Mouse (Mus musculus): ENCODE measurements around the gene Gm27021. TPM values are rescaled to one million over a fixed set of nuclear protein-coding genes. Genes with fewer than 3 reads are reported as not detected.
A peak's percentile ranks its signal among the peaks of the same experiment; 100 is the strongest.

The Gm27021 gene
- polyA plus RNA-seq, 1 experiment from 2014 or later = 2.0 TPM

GRCm38 (mm10) chr8:120642031-120642662 is 25.7 kb downstream of the Gm27021 start:
- no peaks in the 10 kb centered on the region for H3K27me3 ChIP-seq (ENCODE audit: control insufficient read depth, insufficient read depth, low read length)
- H3K4me3 ChIP-seq (ENCODE audit: low read depth, low read length) = no peak overlapping the region
- no peak overlapping the region for H3K27ac ChIP-seq (ENCODE audit: low read depth, low read length)
- H3K4me2 ChIP-seq = no peak overlapping the region
- WGBS (ENCODE audit: insufficient replicate concordance) = 73% methylated on average over 10 of the region's 10 CpGs
- no peaks in the 10 kb centered on the region for H3K36me3 ChIP-seq (ENCODE audit: control insufficient read depth, insufficient read depth, low read length)
- peaks cover 3% of the 10 kb centered on the region; the same call in 1 of the 2 replicates for H3K4me1 ChIP-seq (ENCODE audit: control insufficient read depth, insufficient read depth, low read length)
- no peak for ATAC-seq (replicated peaks; ENCODE audit: insufficient number of reproducible peaks, low FRiP score, low TSS enrichment)
- H3K9ac ChIP-seq (ENCODE audit: low read depth, low read length) = no peak overlapping the region
- H3K9me3 ChIP-seq (replicated peaks; ENCODE audit: control insufficient read depth, low read length) = no peaks in the 10 kb centered on the region

GRCm38 (mm10) chr8:120641245-120641644 is 26.6 kb downstream of the Gm27021 start:
- no peak for ATAC-seq (replicated peaks; ENCODE audit: insufficient number of reproducible peaks, low FRiP score, low TSS enrichment)
- no peaks in the 10 kb centered on the region for H3K9me3 ChIP-seq (replicated peaks; ENCODE audit: control insufficient read depth, low read length)
- no peaks in the 10 kb centered on the region for H3K36me3 ChIP-seq (ENCODE audit: control insufficient read depth, insufficient read depth, low read length)
- no peak overlapping the region for H3K9ac ChIP-seq (ENCODE audit: low read depth, low read length)
- no peak overlapping the region for H3K4me3 ChIP-seq (ENCODE audit: low read depth, low read length)
- no peak overlapping the region; the same call in 1 of the 2 replicates for H3K4me2 ChIP-seq
- peaks cover 3% of the 10 kb centered on the region; the same call in 1 of the 2 replicates for H3K4me1 ChIP-seq (ENCODE audit: control insufficient read depth, insufficient read depth, low read length)
- 22% methylated on average over 8 of the region's 8 CpGs for WGBS (ENCODE audit: insufficient replicate concordance)
- H3K27me3 ChIP-seq (ENCODE audit: control insufficient read depth, insufficient read depth, low read length) = no peaks in the 10 kb centered on the region
- no peak overlapping the region for H3K27ac ChIP-seq (ENCODE audit: low read depth, low read length)

GRCm38 (mm10) chr8:120634329-120634839 is 33.5 kb downstream of the Gm27021 start:
- 0 out of 2 replicates have a peak, but pooled peaks cover 2% of the 10 kb centered on the region for H3K9me3 ChIP-seq (replicated peaks; ENCODE audit: control insufficient read depth, low read length)
- WGBS (ENCODE audit: insufficient replicate concordance) = 1% methylated on average over 40 of the region's 42 CpGs
- H3K9ac ChIP-seq (ENCODE audit: low read depth, low read length) = peak overlapping the region; percentile 65
- H3K4me2 ChIP-seq = peak overlapping the region; percentile 95
- peak; percentile 36; the same call in 1 of the 2 replicates for ATAC-seq (replicated peaks; ENCODE audit: insufficient number of reproducible peaks, low FRiP score, low TSS enrichment)
- no peaks in the 10 kb centered on the region for H3K36me3 ChIP-seq (ENCODE audit: control insufficient read depth, insufficient read depth, low read length)
- no peak overlapping the region for H3K27ac ChIP-seq (ENCODE audit: low read depth, low read length)
- peak overlapping the region; percentile 67 for H3K4me3 ChIP-seq (ENCODE audit: low read depth, low read length)
- peaks cover 15% of the 10 kb centered on the region for H3K27me3 ChIP-seq (ENCODE audit: control insufficient read depth, insufficient read depth, low read length)
- H3K4me1 ChIP-seq (ENCODE audit: control insufficient read depth, insufficient read depth, low read length) = peaks cover 15% of the 10 kb centered on the region

- Histone ChIP-seq H3K4me3 (ENCODE audit: low read depth, low read length) (peak overlapping the region; percentile 67), H3K27ac (ENCODE audit: low read depth, low read length) (no peak overlapping the region), H3K36me3 (ENCODE audit: control insufficient read depth, insufficient read depth, low read length) (no peaks in the 10 kb centered on the region), H3K4me2 (peak overlapping the region; percentile 95), H3K9ac (ENCODE audit: low read depth, low read length) (peak overlapping the region; percentile 65), H3K9me3 (replicated peaks; ENCODE audit: control insufficient read depth, low read length) (0 out of 2 replicates have a peak, but pooled peaks cover 2% of the 10 kb centered on the region), H3K4me1 (ENCODE audit: control insufficient read depth, insufficient read depth, low read length) (peaks cover 15% of the 10 kb centered on the region), H3K27me3 (ENCODE audit: control insufficient read depth, insufficient read depth, low read length) (peaks cover 15% of the 10 kb centered on the region)
- WGBS (ENCODE audit: insufficient replicate concordance) = 1% methylated on average over 40 of the region's 44 CpGs
- peak; percentile 33; the same call in 1 of the 2 replicates for ATAC-seq (replicated peaks; ENCODE audit: insufficient number of reproducible peaks, low FRiP score, low TSS enrichment)
Measured at GRCm38 (mm10) chr8:120633665-120634271, 34.1 kb downstream of the Gm27021 start.

GRCm38 (mm10) chr8:120632969-120633664 is 34.8 kb downstream of the Gm27021 start:
- Histone ChIP-seq H3K27ac (ENCODE audit: low read depth, low read length) (no peak overlapping the region), H3K9ac (ENCODE audit: low read depth, low read length) (peak overlapping the region; percentile 65; the same call in 1 of the 2 replicates), H3K27me3 (ENCODE audit: control insufficient read depth, insufficient read depth, low read length) (peaks cover 15% of the 10 kb centered on the region), H3K4me2 (peak overlapping the region; percentile 95), H3K4me1 (ENCODE audit: control insufficient read depth, insufficient read depth, low read length) (peaks cover 15% of the 10 kb centered on the region), H3K9me3 (replicated peaks; ENCODE audit: control insufficient read depth, low read length) (0 out of 2 replicates have a peak, but pooled peaks cover 2% of the 10 kb centered on the region), H3K4me3 (ENCODE audit: low read depth, low read length) (peak overlapping the region; percentile 67), H3K36me3 (ENCODE audit: control insufficient read depth, insufficient read depth, low read length) (no peaks in the 10 kb centered on the region)
- ATAC-seq (replicated peaks; ENCODE audit: insufficient number of reproducible peaks, low FRiP score, low TSS enrichment) = no peak
- 29% methylated on average over 17 of the region's 17 CpGs for WGBS (ENCODE audit: insufficient replicate concordance)

GRCm38 (mm10) chr8:120631441-120632375 is 36.2 kb downstream of the Gm27021 start:
- Histone ChIP-seq H3K4me3 (ENCODE audit: low read depth, low read length) (no peak overlapping the region), H3K9ac (ENCODE audit: low read depth, low read length) (no peak overlapping the region), H3K4me1 (ENCODE audit: control insufficient read depth, insufficient read depth, low read length) (peaks cover 15% of the 10 kb centered on the region), H3K36me3 (ENCODE audit: control insufficient read depth, insufficient read depth, low read length) (no peaks in the 10 kb centered on the region), H3K4me2 (no peak overlapping the region), H3K27ac (ENCODE audit: low read depth, low read length) (no peak overlapping the region), H3K9me3 (replicated peaks; ENCODE audit: control insufficient read depth, low read length) (0 out of 2 replicates have a peak, but pooled peaks cover 2% of the 10 kb centered on the region), H3K27me3 (ENCODE audit: control insufficient read depth, insufficient read depth, low read length) (peaks cover 15% of the 10 kb centered on the region)
- no peak for ATAC-seq (replicated peaks; ENCODE audit: insufficient number of reproducible peaks, low FRiP score, low TSS enrichment)
- WGBS (ENCODE audit: insufficient replicate concordance) = 72% methylated on average over 21 of the region's 21 CpGs

- Histone ChIP-seq H3K4me2 (no peak overlapping the region), H3K27me3 (ENCODE audit: control insufficient read depth, insufficient read depth, low read length) (peaks cover 15% of the 10 kb centered on the region), H3K27ac (ENCODE audit: low read depth, low read length) (no peak overlapping the region), H3K4me1 (ENCODE audit: control insufficient read depth, insufficient read depth, low read length) (peaks cover 15% of the 10 kb centered on the region), H3K4me3 (ENCODE audit: low read depth, low read length) (no peak overlapping the region), H3K9me3 (replicated peaks; ENCODE audit: control insufficient read depth, low read length) (0 out of 2 replicates have a peak, but pooled peaks cover 2% of the 10 kb centered on the region), H3K9ac (ENCODE audit: low read depth, low read length) (no peak overlapping the region), H3K36me3 (ENCODE audit: control insufficient read depth, insufficient read depth, low read length) (no peaks in the 10 kb centered on the region)
- 39% methylated on average over 6 of the region's 6 CpGs for WGBS (ENCODE audit: insufficient replicate concordance)
- no peak for ATAC-seq (replicated peaks; ENCODE audit: insufficient number of reproducible peaks, low FRiP score, low TSS enrichment)
Measured at GRCm38 (mm10) chr8:120630848-120631247, 37.0 kb downstream of the Gm27021 start.

All from heart, embryonic 11.5 days (tissue).